Mouse (Mus musculus): ENCODE measurements at regions not wholly inside any gene's neighbourhood (a gene's known extent, or its start where the extent isn't known, plus 50 kb on each side); places are given as distances from the start of the nearest gene placed in this dataset.

DNA sequence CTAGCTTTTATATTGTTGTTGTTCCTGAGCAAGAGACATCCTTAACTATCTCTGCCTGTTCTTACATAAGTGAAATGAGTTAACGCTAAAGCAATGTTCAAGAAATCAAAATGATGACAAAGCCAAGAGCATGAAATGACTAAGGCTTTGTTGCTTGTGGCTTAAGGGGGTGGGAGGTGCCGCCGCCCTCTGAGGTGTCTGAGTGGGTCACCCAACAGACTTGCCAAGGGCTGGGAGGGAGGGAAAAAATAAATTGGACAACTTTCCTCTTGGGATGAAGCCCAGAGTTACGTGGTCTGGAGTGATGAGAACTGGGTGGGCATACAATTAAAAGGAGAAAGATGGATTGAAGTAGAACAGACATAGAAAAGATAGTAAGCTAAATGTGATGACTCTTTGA is 478.1 kb upstream of the Jag1 start:
- TF ChIP-seq POLR2AphosphoS2 (IDR thresholded peaks at IDR 0.05; ENCODE audit: insufficient read length, low read depth) (no peak), POLR2A (IDR thresholded peaks at IDR 0.05; ENCODE audit: insufficient read length, low read depth) (no peak), MAX (IDR thresholded peaks at IDR 0.05; ENCODE audit: low read depth) (no peak), TCF3 (IDR thresholded peaks at IDR 0.05; ENCODE audit: insufficient read length, low read depth) (no peak), SRF (IDR thresholded peaks at IDR 0.05; ENCODE audit: control insufficient read depth, insufficient read length, low read depth) (no peak)
